Mouse (Mus musculus): ENCODE measurements around the gene Bcor.

The Bcor gene

GRCm38 (mm10) chrX:12085949-12086348 lies 74.2 kb downstream of the Bcor start:
- no peak for DNase-seq

GRCm38 (mm10) chrX:12085290-12085689 lies 74.9 kb downstream of the Bcor start:
- DNase-seq, result no peak

- DNase-seq, result no peak
These were observed 75.5 kb downstream of the Bcor start for GRCm38 (mm10) chrX:12084698-12085097.

GRCm38 (mm10) chrX:12083631-12084030 lies 76.5 kb downstream of the Bcor start:
- no peak for DNase-seq

- DNase-seq, result no peak
These were observed 77.4 kb downstream of the Bcor start for GRCm38 (mm10) chrX:12082736-12083135.

- DNase-seq, result no peak
These were observed 78.0 kb downstream of the Bcor start for GRCm38 (mm10) chrX:12082184-12082583.

GRCm38 (mm10) chrX:12081741-12082155 lies 78.4 kb downstream of the Bcor start:
- no peak for DNase-seq

- peak; percentile 21 for DNase-seq
These were observed 79.0 kb downstream of the Bcor start for GRCm38 (mm10) chrX:12080904-12081740.

GRCm38 (mm10) chrX:12080095-12080903 lies 79.9 kb downstream of the Bcor start:
- DNase-seq, result peak; percentile 26

GRCm38 (mm10) chrX:12079309-12080094 lies 80.7 kb downstream of the Bcor start:
- DNase-seq, result no peak

- no peak for DNase-seq
These were observed 81.2 kb downstream of the Bcor start for GRCm38 (mm10) chrX:12079059-12079308.

- no peak for DNase-seq
These were observed 81.7 kb downstream of the Bcor start for GRCm38 (mm10) chrX:12078195-12079058.

- DNase-seq, result no peak
These were observed 82.6 kb downstream of the Bcor start for GRCm38 (mm10) chrX:12077601-12077980.

GRCm38 (mm10) chrX:12076763-12077600 lies 83.2 kb downstream of the Bcor start:
- DNase-seq, result peak; percentile 62

GRCm38 (mm10) chrX:12072721-12073120 lies 87.4 kb downstream of the Bcor start:
- DNase-seq, result no peak

GRCm38 (mm10) chrX:12068978-12069724 lies 91.0 kb downstream of the Bcor start:
- peak; percentile 59 for DNase-seq

GRCm38 (mm10) chrX:12067851-12068510 lies 92.2 kb downstream of the Bcor start:
- DNase-seq, result no peak

- DNase-seq, result no peak
These were observed 93.1 kb downstream of the Bcor start for GRCm38 (mm10) chrX:12067031-12067430.

- no peak for DNase-seq
These were observed 94.4 kb downstream of the Bcor start for GRCm38 (mm10) chrX:12065782-12066181.

GRCm38 (mm10) chrX:12062932-12063260 lies 97.3 kb downstream of the Bcor start:
- no peak for DNase-seq

Measured in layer of hippocampus, adult 9-11 months (tissue).